Mouse (Mus musculus) megakaryocyte-erythroid progenitor cell, adult 5-6 weeks (primary cell): ENCODE data around the gene Fbxl14. TPM values are rescaled to one million over a fixed set of nuclear protein-coding genes. Genes with fewer than 3 reads are reported as not detected.

Experiments used
- ATAC-seq: replicated peaks from 2 replicates; pipeline ENCODE4 v1.8.0; 2016; ENCODE audit warnings: mild to moderate bottlenecking, inconsistent platforms; ENCODE audit not compliant: severe bottlenecking, poor library complexity, low FRiP score, low TSS enrichment
- total RNA-seq, 2 experiments: library from RNA; stranded (forward) in 1 of 2; stranded (reverse) in 1 of 2; fragments of 200-1000, 215-1000 nt in 1 of 2; fragments of >200 nt in 1 of 2; fragmentation: Nextera tagmentation in 1 of 2; gene quantifications; 2 replicates each; pipeline ENCODE4 v1.2.3; 2014 to 2017

Gene Fbxl14
- total RNA-seq, 2 experiments from 2014 or later, result 40.4 to 41.0 TPM

DNA sequence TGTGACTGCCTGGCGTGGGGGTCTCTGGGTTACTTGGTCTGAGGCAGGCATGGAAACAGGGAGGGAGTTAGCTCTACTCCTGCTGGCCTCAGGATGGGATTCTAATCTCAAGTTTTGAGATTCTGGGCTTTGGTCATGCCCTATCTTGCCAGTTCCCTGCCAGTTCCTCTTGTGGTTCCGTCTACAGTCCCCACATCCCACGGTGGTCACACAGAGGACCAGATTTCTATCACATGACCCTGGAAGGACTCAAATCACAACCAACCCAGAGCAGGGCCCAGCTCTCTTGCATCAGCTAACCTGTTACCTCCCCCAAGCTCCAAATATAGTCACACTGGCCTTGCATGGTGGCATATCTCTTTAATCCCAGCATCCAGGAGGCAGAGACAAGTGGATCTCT, 50.2 kb downstream of the Fbxl14 start:
- no peak for ATAC-seq

Other genes with a start within 250 kb of the Fbxl14 start
- gene Cacna2d4, start 243.1 kb upstream of the Fbxl14 start, total RNA-seq (2014; fragmentation: Nextera tagmentation), result 5.5 TPM in 1 of 2 replicates, not detected in the other
- 0.34 TPM in 1 of 2 replicates, not detected in the other for gene Cacna2d4, start 243.1 kb upstream of the Fbxl14 start, total RNA-seq (2017)
- not detected in 2 replicates for gene Lrtm2, start 148.9 kb upstream of the Fbxl14 start, total RNA-seq (2014; fragmentation: Nextera tagmentation)
- gene Lrtm2, start 148.9 kb upstream of the Fbxl14 start, total RNA-seq (2017), result 0.38 TPM in 1 of 2 replicates, not detected in the other
- 34.1 and 37.1 TPM in 2 replicates for gene Adipor2, start 62.0 kb upstream of the Fbxl14 start, total RNA-seq (2014; fragmentation: Nextera tagmentation)
- gene Adipor2, start 62.0 kb upstream of the Fbxl14 start, total RNA-seq (2017), result 65.9 and 73.1 TPM in 2 replicates
- not detected in 2 replicates for gene Wnt5b, start 64.7 kb downstream of the Fbxl14 start, total RNA-seq (2014; fragmentation: Nextera tagmentation)
- not detected in 2 replicates for gene Wnt5b, start 64.7 kb downstream of the Fbxl14 start, total RNA-seq (2017)